Mouse (Mus musculus): ENCODE measurements around the gene AI481877. TPM values are rescaled to one million over a fixed set of nuclear protein-coding genes. Genes with fewer than 3 reads are reported as not detected.

The AI481877 gene
- polyA plus RNA-seq, 1 experiment from 2014 or later: not detected

- 89% methylated on average over 4 of the region's 4 CpGs for WGBS
- no peak for ATAC-seq (replicated peaks; ENCODE audit: insufficient number of reproducible peaks, low FRiP score, low TSS enrichment, low read depth)
Observed at GRCm38 (mm10) chr4:59108721-59109120, 30.1 kb downstream of the AI481877 start.

GRCm38 (mm10) chr4:59107886-59108285 is 30.9 kb downstream of the AI481877 start:
- DNase-seq (ENCODE audit: low spot score) (no peak), ATAC-seq (replicated peaks; ENCODE audit: insufficient number of reproducible peaks, low FRiP score, low TSS enrichment, low read depth) (no peak)
- H3K27me3 ChIP-seq (ENCODE audit: control insufficient read depth, insufficient read depth, low read length): no peaks in the 10 kb centered on the region
- no peaks in the 10 kb centered on the region for H3K4me1 ChIP-seq (ENCODE audit: control insufficient read depth, insufficient read depth, low read length)
- H3K9me3 ChIP-seq (replicated peaks; ENCODE audit: control insufficient read depth, low read length): no peaks in the 10 kb centered on the region
- 88% methylated on average over 2 of the region's 2 CpGs for WGBS
- H3K4me2 ChIP-seq (ENCODE audit: low read depth, low read length): no peak overlapping the region
- no peak overlapping the region for H3K9ac ChIP-seq (replicated peaks; ENCODE audit: low read length)
- no peak overlapping the region for H3K4me3 ChIP-seq (ENCODE audit: low read depth, low read length)
- H3K36me3 ChIP-seq (replicated peaks; ENCODE audit: control insufficient read depth, insufficient read depth, low read depth, low read length): no peaks in the 10 kb centered on the region
- no peak overlapping the region for H3K27ac ChIP-seq (replicated peaks; ENCODE audit: low read depth, low read length)

More at GRCm38 (mm10) chr4:59108721-59109120, 30.1 kb downstream of the AI481877 start:
- Histone ChIP-seq H3K4me3 (ENCODE audit: low read depth, low read length) (no peak overlapping the region), H3K27me3 (ENCODE audit: control insufficient read depth, insufficient read depth, low read length) (no peaks in the 10 kb centered on the region), H3K4me2 (ENCODE audit: low read depth, low read length) (no peak overlapping the region), H3K4me1 (ENCODE audit: control insufficient read depth, insufficient read depth, low read length) (no peaks in the 10 kb centered on the region), H3K9me3 (replicated peaks; ENCODE audit: control insufficient read depth, low read length) (no peaks in the 10 kb centered on the region), H3K36me3 (replicated peaks; ENCODE audit: control insufficient read depth, insufficient read depth, low read depth, low read length) (no peaks in the 10 kb centered on the region), H3K27ac (replicated peaks; ENCODE audit: low read depth, low read length) (no peak overlapping the region), H3K9ac (replicated peaks; ENCODE audit: low read length) (no peak overlapping the region)
- DNase-seq (ENCODE audit: low spot score): no peak

DNA sequence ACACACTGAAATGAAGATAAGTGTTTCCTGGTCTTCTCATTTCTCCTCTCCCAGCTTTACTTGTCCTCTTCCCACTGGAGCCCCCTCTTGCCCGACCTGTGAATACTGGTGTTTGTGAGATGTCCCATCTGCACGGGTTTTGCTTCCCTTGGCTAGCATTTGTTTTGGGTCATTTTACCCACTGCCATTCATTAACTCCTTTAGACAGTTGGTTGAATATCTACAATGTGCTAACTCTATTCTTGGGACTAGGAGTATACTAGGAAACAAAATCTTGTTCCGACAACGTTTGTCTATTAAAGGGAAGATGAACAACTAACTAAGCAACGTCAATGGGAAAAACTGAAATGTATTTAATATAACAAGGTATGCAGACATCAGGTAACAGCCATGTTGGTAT is 32.1 kb downstream of the AI481877 start:
- no peaks in the 10 kb centered on the region for H3K36me3 ChIP-seq (replicated peaks; ENCODE audit: control insufficient read depth, insufficient read depth, low read depth, low read length)
- WGBS: 83% methylated on average over 5 of the region's 5 CpGs
- no peaks in the 10 kb centered on the region for H3K27me3 ChIP-seq (ENCODE audit: control insufficient read depth, insufficient read depth, low read length)
- H3K4me2 ChIP-seq (ENCODE audit: low read depth, low read length): no peak overlapping the region
- no peak overlapping the region for H3K4me3 ChIP-seq (ENCODE audit: low read depth, low read length)
- no peaks in the 10 kb centered on the region for H3K4me1 ChIP-seq (ENCODE audit: control insufficient read depth, insufficient read depth, low read length)
- no peaks in the 10 kb centered on the region for H3K9me3 ChIP-seq (replicated peaks; ENCODE audit: control insufficient read depth, low read length)
- ATAC-seq (replicated peaks; ENCODE audit: insufficient number of reproducible peaks, low FRiP score, low TSS enrichment, low read depth) (no peak), DNase-seq (ENCODE audit: low spot score) (no peak)
- H3K9ac ChIP-seq (replicated peaks; ENCODE audit: low read length): no peak overlapping the region
- H3K27ac ChIP-seq (replicated peaks; ENCODE audit: low read depth, low read length): no peak overlapping the region

GRCm38 (mm10) chr4:59104166-59104565 is 34.6 kb downstream of the AI481877 start:
- no peaks in the 10 kb centered on the region for H3K27me3 ChIP-seq (ENCODE audit: control insufficient read depth, insufficient read depth, low read length)
- H3K4me3 ChIP-seq (ENCODE audit: low read depth, low read length): no peak overlapping the region
- H3K4me1 ChIP-seq (ENCODE audit: control insufficient read depth, insufficient read depth, low read length): no peaks in the 10 kb centered on the region
- no peak overlapping the region for H3K4me2 ChIP-seq (ENCODE audit: low read depth, low read length)
- no peaks in the 10 kb centered on the region for H3K9me3 ChIP-seq (replicated peaks; ENCODE audit: control insufficient read depth, low read length)
- WGBS: 84% methylated on average over 2 of the region's 2 CpGs
- no peak overlapping the region for H3K27ac ChIP-seq (replicated peaks; ENCODE audit: low read depth, low read length)
- no peaks in the 10 kb centered on the region for H3K36me3 ChIP-seq (replicated peaks; ENCODE audit: control insufficient read depth, insufficient read depth, low read depth, low read length)
- no peak for DNase-seq (ENCODE audit: low spot score)
- H3K9ac ChIP-seq (replicated peaks; ENCODE audit: low read length): no peak overlapping the region
- ATAC-seq (replicated peaks; ENCODE audit: insufficient number of reproducible peaks, low FRiP score, low TSS enrichment, low read depth): no peak

GRCm38 (mm10) chr4:59096393-59096792 is 42.4 kb downstream of the AI481877 start:
- no peak overlapping the region for H3K9ac ChIP-seq (replicated peaks; ENCODE audit: low read length)
- no peak overlapping the region for H3K4me3 ChIP-seq (ENCODE audit: low read depth, low read length)
- DNase-seq (ENCODE audit: low spot score) (peak; percentile 89), ATAC-seq (replicated peaks; ENCODE audit: insufficient number of reproducible peaks, low FRiP score, low TSS enrichment, low read depth) (peak; percentile 48; the same call in 1 of the 2 replicates)
- H3K36me3 ChIP-seq (replicated peaks; ENCODE audit: control insufficient read depth, insufficient read depth, low read depth, low read length): no peaks in the 10 kb centered on the region
- no peaks in the 10 kb centered on the region for H3K4me1 ChIP-seq (ENCODE audit: control insufficient read depth, insufficient read depth, low read length)
- H3K27me3 ChIP-seq (ENCODE audit: control insufficient read depth, insufficient read depth, low read length): no peaks in the 10 kb centered on the region
- H3K27ac ChIP-seq (replicated peaks; ENCODE audit: low read depth, low read length): no peak overlapping the region
- no peak overlapping the region for H3K4me2 ChIP-seq (ENCODE audit: low read depth, low read length)
- H3K9me3 ChIP-seq (replicated peaks; ENCODE audit: control insufficient read depth, low read length): no peaks in the 10 kb centered on the region

DNA sequence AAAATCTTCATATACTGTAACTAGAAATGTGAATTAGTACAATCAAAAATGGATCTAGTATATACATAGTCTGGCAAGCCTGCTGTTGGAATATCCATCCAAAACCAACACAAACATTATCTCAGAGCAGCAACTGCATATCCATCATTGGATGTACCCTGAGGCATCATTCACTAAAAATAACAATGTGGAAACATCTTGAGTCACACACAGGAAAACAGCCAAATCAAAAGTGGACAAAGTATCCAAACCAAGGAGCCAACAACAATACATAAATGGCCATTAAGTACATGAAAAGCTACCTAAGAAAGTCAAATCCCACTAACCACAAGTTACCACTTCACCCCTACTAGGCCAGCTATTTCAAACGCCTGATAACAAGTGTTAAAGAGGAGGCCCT is 49.4 kb downstream of the AI481877 start:
- Histone ChIP-seq H3K27me3 (ENCODE audit: control insufficient read depth, insufficient read depth, low read length) (no peaks in the 10 kb centered on the region), H3K9me3 (replicated peaks; ENCODE audit: control insufficient read depth, low read length) (no peaks in the 10 kb centered on the region), H3K4me1 (ENCODE audit: control insufficient read depth, insufficient read depth, low read length) (no peaks in the 10 kb centered on the region), H3K9ac (replicated peaks; ENCODE audit: low read length) (no peak overlapping the region), H3K4me3 (ENCODE audit: low read depth, low read length) (no peak overlapping the region), H3K36me3 (replicated peaks; ENCODE audit: control insufficient read depth, insufficient read depth, low read depth, low read length) (no peaks in the 10 kb centered on the region), H3K4me2 (ENCODE audit: low read depth, low read length) (no peak overlapping the region), H3K27ac (replicated peaks; ENCODE audit: low read depth, low read length) (no peak overlapping the region)
- no peak for DNase-seq (ENCODE audit: low spot score)
- WGBS: 45% methylated on average over 1 of the region's 1 CpGs
- ATAC-seq (replicated peaks; ENCODE audit: insufficient number of reproducible peaks, low FRiP score, low TSS enrichment, low read depth): no peak

DNA sequence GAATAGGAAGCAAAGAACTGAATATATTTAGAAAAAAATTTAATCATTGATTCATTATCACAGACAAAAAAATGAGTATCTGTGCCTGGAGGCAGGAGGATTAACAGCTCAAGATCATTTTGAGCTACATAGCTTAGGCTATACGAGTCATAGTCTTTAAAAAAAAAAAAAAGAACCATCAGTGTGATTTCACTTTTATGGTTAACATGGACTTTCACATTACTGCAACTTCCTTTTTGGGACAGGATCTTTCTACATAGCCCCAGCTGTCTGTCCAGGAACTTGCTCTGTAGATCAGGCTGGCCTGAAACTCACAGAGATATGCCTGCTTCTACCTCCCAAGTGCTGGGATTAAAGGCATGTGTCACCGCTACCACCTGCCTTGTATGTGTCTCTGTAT is 55.4 kb downstream of the AI481877 start:
- Histone ChIP-seq H3K36me3 (replicated peaks; ENCODE audit: control insufficient read depth, insufficient read depth, low read depth, low read length) (no peaks in the 10 kb centered on the region), H3K27ac (replicated peaks; ENCODE audit: low read depth, low read length) (no peak overlapping the region), H3K4me3 (ENCODE audit: low read depth, low read length) (no peak overlapping the region), H3K4me2 (ENCODE audit: low read depth, low read length) (no peak overlapping the region), H3K9ac (replicated peaks; ENCODE audit: low read length) (no peak overlapping the region), H3K9me3 (replicated peaks; ENCODE audit: control insufficient read depth, low read length) (no peaks in the 10 kb centered on the region), H3K27me3 (ENCODE audit: control insufficient read depth, insufficient read depth, low read length) (no peaks in the 10 kb centered on the region), H3K4me1 (ENCODE audit: control insufficient read depth, insufficient read depth, low read length) (no peaks in the 10 kb centered on the region)
- no peak for ATAC-seq (replicated peaks; ENCODE audit: insufficient number of reproducible peaks, low FRiP score, low TSS enrichment, low read depth)
- no peak for DNase-seq (ENCODE audit: low spot score)
- 83% methylated on average over 2 of the region's 2 CpGs for WGBS

DNA sequence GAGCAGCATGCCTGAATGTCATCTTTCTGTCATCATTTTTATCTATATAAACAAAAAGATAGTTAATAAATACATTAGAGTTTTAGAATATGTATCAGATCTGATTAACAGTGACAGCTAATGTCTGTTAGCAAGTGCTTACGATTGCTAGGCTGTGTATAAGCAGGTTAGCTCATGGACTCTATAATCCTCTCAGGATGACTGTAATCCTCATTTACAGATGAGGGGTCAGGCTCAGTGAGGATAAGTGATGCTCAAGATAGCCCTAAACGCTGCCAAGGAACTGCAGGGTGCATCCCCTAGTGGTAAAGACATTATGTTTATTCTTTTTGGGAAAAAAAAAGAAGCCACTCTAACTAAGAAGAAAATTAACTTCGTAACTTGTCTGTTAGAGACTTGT is 69.5 kb downstream of the AI481877 start:
- Histone ChIP-seq H3K36me3 (replicated peaks; ENCODE audit: control insufficient read depth, insufficient read depth, low read depth, low read length) (no peaks in the 10 kb centered on the region), H3K9me3 (replicated peaks; ENCODE audit: control insufficient read depth, low read length) (no peaks in the 10 kb centered on the region), H3K4me3 (ENCODE audit: low read depth, low read length) (no peak overlapping the region), H3K4me2 (ENCODE audit: low read depth, low read length) (no peak overlapping the region), H3K27ac (replicated peaks; ENCODE audit: low read depth, low read length) (no peak overlapping the region), H3K4me1 (ENCODE audit: control insufficient read depth, insufficient read depth, low read length) (no peaks in the 10 kb centered on the region), H3K9ac (replicated peaks; ENCODE audit: low read length) (no peak overlapping the region), H3K27me3 (ENCODE audit: control insufficient read depth, insufficient read depth, low read length) (no peaks in the 10 kb centered on the region)
- 50% methylated on average over 3 of the region's 3 CpGs for WGBS
- ATAC-seq (replicated peaks; ENCODE audit: insufficient number of reproducible peaks, low FRiP score, low TSS enrichment, low read depth) (no peak), DNase-seq (ENCODE audit: low spot score) (no peak)
